Mouse (Mus musculus) layer of hippocampus, adult 2 months (tissue): ENCODE results near the gene Nme2. TPM values are rescaled to one million over a fixed set of nuclear protein-coding genes. Genes with fewer than 3 reads are reported as not detected.

ENCODE experiments used
- DNase-seq, 2 experiments: peaks; one replicate each; pipeline ENCODE4 v3.0.0; 2022; ENCODE audit warnings: low spot score in 2 of 2
- H3K27ac ChIP-seq: fragments of 200-600 bp; 2 replicates; pipeline ENCODE4 v1.8.1; 2022
- H3K4me3 ChIP-seq: fragments of 200-600 bp; 2 replicates; pipeline ENCODE4 v1.8.1; 2022; ENCODE audit warnings: mild to moderate bottlenecking
- CTCF ChIP-seq: fragments of 200-600 bp; conservative IDR thresholded peaks from 2 replicates; pipeline ENCODE4 v1.8.1; 2022; ENCODE audit warnings: antibody characterized with exemption, mild to moderate bottlenecking, moderate library complexity
- total RNA-seq, 2 experiments: library from RNA; stranded (reverse); gene quantifications; 2 replicates each; pipeline ENCODE4 v1.2.3; 2021

Nme2 gene
- total RNA-seq, 2 experiments from 2014 or later: 80.1 to 110 TPM

GRCm38 (mm10) chr11:93986298-93986697, 30.2 kb upstream of the Nme2 start:
- TF ChIP-seq CTCF: no peak

GRCm38 (mm10) chr11:93985265-93985664, 29.2 kb upstream of the Nme2 start:
- Histone ChIP-seq H3K27ac (no peak overlapping the region), H3K4me3 (no peak overlapping the region)
- TF ChIP-seq CTCF: no peak
- DNase-seq: no peak

More at GRCm38 (mm10) chr11:93986298-93986697, 30.2 kb upstream of the Nme2 start:
- no peak overlapping the region for H3K27ac ChIP-seq
- DNase-seq: no peak
- no peak overlapping the region for H3K4me3 ChIP-seq

DNA sequence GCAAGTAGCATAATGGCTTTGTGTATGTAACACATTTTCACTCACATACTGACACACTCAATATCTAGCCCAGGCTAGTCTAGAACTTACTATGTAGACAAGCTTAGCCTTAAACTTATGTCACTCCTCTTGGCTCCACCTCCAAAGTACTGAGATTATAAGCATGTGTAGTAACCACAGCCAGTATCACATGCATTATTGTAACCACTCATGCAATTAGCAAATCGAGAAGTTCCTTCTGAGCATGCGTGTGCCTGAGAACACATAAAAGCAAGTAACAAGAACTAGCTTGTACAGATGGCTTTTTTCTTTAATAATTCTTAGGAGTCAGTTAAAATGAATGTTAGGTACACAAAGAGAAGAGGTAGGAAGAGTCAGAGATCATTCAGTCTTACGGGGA, 28.6 kb upstream of the Nme2 start:
- no peak for TF ChIP-seq CTCF
- no peak for DNase-seq
- no peak overlapping the region for H3K4me3 ChIP-seq
- no peak overlapping the region for H3K27ac ChIP-seq

DNA sequence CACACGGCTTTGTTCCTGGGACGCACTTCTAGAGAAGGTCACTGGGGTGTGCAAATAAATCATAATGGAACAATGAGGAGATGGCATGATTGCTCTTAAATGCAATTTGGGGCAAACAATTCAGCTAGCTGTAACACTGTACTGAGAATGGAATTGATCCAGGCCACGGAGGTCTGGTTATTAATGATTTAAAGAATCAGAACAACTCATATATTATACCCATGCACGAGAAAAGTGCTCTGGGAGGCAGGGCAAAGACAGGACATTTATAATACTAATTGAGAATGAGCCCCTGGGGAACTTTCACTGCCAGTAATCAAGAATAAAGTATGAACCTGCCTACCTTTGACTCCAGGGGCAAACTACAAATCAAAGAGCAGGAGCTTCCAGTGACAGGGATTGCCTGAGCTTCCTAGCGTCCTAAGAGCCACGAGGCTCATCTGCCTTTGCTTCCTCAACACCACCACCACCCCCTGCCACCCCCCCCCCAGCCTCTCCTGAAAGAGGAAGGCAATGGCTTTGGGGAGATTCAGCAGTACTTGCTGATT, 23.5 kb upstream of the Nme2 start:
- TF ChIP-seq CTCF: no peak
- Histone ChIP-seq H3K27ac (no peak overlapping the region), H3K4me3 (no peak overlapping the region)
- no peak for DNase-seq

GRCm38 (mm10) chr11:93972951-93973350, 16.9 kb upstream of the Nme2 start:
- Histone ChIP-seq H3K4me3 (no peak overlapping the region), H3K27ac (no peak overlapping the region)
- no peak for DNase-seq
- TF ChIP-seq CTCF: no peak

DNA sequence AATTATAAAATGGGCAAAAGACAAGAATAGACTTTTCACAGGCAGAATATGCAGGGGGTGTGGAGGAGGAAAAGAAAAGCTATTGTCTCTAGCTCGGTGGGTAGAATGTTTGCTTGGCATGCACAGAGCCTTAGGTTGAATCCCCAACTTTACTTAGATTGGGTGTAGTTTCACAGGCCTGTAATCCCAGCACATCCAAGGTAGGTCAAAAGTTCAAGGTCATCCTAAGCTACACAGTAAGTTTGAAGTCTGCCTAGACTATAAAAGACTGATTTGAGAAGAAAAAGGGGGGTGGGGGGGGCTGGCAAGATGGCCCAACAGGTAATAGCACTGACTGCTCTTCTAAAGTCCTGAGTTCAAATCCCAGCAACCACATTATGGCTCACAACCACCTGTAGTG, 13.7 kb upstream of the Nme2 start:
- no peak for TF ChIP-seq CTCF
- no peak for DNase-seq
- Histone ChIP-seq H3K4me3 (no peak overlapping the region), H3K27ac (no peak overlapping the region)

- TF ChIP-seq CTCF: no peak
- DNase-seq: no peak
- Histone ChIP-seq H3K27ac (peak overlapping the region; percentile 94), H3K4me3 (no peak overlapping the region)
Observed at GRCm38 (mm10) chr11:93969171-93969570, 13.1 kb upstream of the Nme2 start.

GRCm38 (mm10) chr11:93968848-93969128, 12.7 kb upstream of the Nme2 start:
- Histone ChIP-seq H3K27ac (peak overlapping the region; percentile 94), H3K4me3 (peak overlapping the region; percentile 49)
- TF ChIP-seq CTCF: no peak
- DNase-seq: no peak

GRCm38 (mm10) chr11:93968005-93968847, 12.2 kb upstream of the Nme2 start, which contains the start of the genes Gm20390 and Nme1:
TSS of gene Gm20390 (minus strand) at chr11:93968293.
TSS of gene Nme1 (minus strand) at chr11:93968521.
- DNase-seq: peak; percentile 97
- Histone ChIP-seq H3K4me3 (peak within 1 kb of the TSS; percentile 73), H3K27ac (peak within 1 kb of the TSS; percentile 94)
- TF ChIP-seq CTCF: peak; percentile 89

DNA sequence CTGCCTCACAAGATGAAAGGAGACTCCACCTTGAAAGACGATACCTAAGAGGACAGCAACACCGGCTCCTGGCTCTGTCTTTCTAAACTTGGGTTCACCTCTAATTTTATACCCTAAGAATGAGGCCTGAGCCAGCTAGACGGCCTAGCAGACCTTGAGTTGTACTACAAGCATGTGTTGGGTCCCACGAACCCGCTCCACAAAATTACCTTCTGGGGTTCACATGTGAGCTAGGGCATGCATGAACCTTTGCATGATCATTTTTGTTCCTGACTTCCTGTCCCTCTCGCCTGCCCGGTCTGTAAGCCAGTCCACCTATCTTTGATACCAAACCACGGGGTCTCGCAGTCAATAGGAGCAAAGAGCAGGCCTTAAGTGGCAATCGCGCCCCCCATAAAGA, 11.3 kb upstream of the Nme2 start:
- no peak for TF ChIP-seq CTCF
- no peak for DNase-seq
- Histone ChIP-seq H3K4me3 (peak overlapping the region; percentile 73), H3K27ac (peak overlapping the region; percentile 94)

DNA sequence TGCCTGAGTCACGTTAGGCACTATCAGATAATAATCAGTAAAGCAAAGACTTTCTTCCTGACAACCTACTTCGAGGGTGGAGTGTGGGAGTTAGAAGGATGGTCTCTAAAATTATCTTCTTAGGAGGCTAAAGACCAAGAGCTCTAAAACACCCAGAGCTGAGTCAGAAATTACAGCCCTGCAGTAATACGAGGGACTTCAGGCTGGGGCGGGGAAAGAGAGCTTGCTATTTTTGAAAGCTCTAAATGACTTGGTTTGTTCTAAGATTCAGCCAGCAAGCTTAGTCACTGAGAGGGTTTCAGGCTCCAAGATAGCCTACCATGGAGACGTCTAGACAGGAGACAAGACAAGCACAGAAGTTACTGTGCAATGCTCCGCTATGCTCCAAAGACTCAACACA, 9.3 kb upstream of the Nme2 start:
- no peak for DNase-seq
- Histone ChIP-seq H3K27ac (no peak overlapping the region), H3K4me3 (no peak overlapping the region)
- TF ChIP-seq CTCF: no peak

- DNase-seq: no peak
- TF ChIP-seq CTCF: no peak
- Histone ChIP-seq H3K4me3 (no peak overlapping the region), H3K27ac (no peak overlapping the region)
Observed at GRCm38 (mm10) chr11:93963013-93963412, 7.0 kb upstream of the Nme2 start.

- TF ChIP-seq CTCF: no peak
- H3K4me3 ChIP-seq: no peak overlapping the region
- no peak for DNase-seq
Observed at GRCm38 (mm10) chr11:93961482-93961881, 5.4 kb upstream of the Nme2 start.

GRCm38 (mm10) chr11:93957746-93958145, 1.7 kb upstream of the Nme2 start:
- peak overlapping the region; percentile 67; the same call in 1 of the 2 replicates for H3K27ac ChIP-seq
- no peak for TF ChIP-seq CTCF
- H3K4me3 ChIP-seq: no peak overlapping the region
- no peak for DNase-seq

More at GRCm38 (mm10) chr11:93961482-93961881, 5.4 kb upstream of the Nme2 start:
- no peak overlapping the region for H3K27ac ChIP-seq
